Mouse (Mus musculus): ENCODE data around the gene Cmtm2a. TPM values are rescaled to one million over a fixed set of nuclear protein-coding genes. Genes with fewer than 3 reads are reported as not detected.

Gene Cmtm2a
- total and polyA plus RNA-seq, 3 experiments = not detected

DNA sequence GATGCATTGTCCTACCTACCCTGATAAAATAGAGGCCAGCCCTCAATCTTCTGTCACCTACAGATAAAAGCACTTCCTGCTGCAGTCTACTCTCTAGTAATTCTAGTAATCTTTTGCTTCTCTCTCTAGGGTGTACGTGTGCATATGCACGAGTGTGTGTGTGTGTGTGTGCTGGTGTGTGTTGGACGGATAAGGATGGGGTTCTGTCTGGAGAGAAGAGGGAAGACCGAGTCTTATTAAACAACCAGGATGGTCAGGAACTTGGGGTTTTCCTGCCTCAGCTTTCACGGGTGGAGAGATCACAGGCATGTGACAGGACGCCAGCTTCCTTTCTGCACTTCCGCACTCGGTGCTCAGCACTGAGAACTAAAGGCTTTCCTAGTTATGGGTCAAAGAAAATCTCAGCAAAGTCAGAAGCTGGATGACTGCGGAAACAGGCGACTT lies 53.5 kb downstream of the Cmtm2a start:
- Histone ChIP-seq H3K79me2 (replicated peaks; ENCODE audit: control insufficient read depth, extremely low read depth, insufficient read depth, poor library complexity, severe bottlenecking) (no peaks in the 10 kb centered on the region), H3K4me2 (ENCODE audit: insufficient read depth, low read depth, poor library complexity, severe bottlenecking) (no peak overlapping the region), H3K9me3 (replicated peaks; ENCODE audit: low read length) (no peaks in the 10 kb centered on the region), H3K27me3 (replicated peaks) (no peaks in the 10 kb centered on the region), H3K4me3 (replicated peaks in 1 of 3; ENCODE audit: low read depth in 2 of 3, low read length in 2 of 3, poor library complexity in 1 of 3) (no peak overlapping the region), H3K36me3 (replicated peaks in 1 of 2; ENCODE audit: control insufficient read depth in 1 of 2, insufficient read depth in 1 of 2, low read length in 1 of 2) (peaks cover 61 to 94% of the 10 kb centered on the region in 2 experiments), H3K27ac (ENCODE audit: insufficient read depth, low read depth) (no peak overlapping the region), H3K9ac (ENCODE audit: insufficient read depth, low read depth) (no peak overlapping the region), H3K4me1 (ENCODE audit: control insufficient read depth in 1 of 2, insufficient read depth in 2 of 2) (no peaks in the 10 kb centered on the region)
- dilution Hi-C loops (cut with MboI; ENCODE audit: extremely low pct_ligation_motif_present, extremely low pct_unique_long_range_greater_than_20kb, low sequenced_read_pairs) = no loop called here
- TF ChIP-seq MAFK (IDR thresholded peaks at IDR 0.05; ENCODE audit: insufficient replicate concordance, low read length) (no peak), CTCF (conservative IDR thresholded peaks at IDR 0.05 in 1 of 2, IDR thresholded peaks at IDR 0.05 in 1 of 2; ENCODE audit: low read depth in 2 of 2, low read length in 2 of 2) (no peak), RCOR1 (conservative IDR thresholded peaks at IDR 0.05; ENCODE audit: low read depth, low read length) (no peak), RAD21 (IDR thresholded peaks at IDR 0.05; ENCODE audit: low read depth, low read length) (no peak), SMC3 (IDR thresholded peaks at IDR 0.05; ENCODE audit: low read depth, low read length) (no peak), POLR2AphosphoS2 (IDR thresholded peaks at IDR 0.05; ENCODE audit: low read depth, low read length) (no peak), MYC (IDR thresholded peaks at IDR 0.05; ENCODE audit: low read depth, low read length) (no peak), CHD2 (IDR thresholded peaks at IDR 0.05; ENCODE audit: low read length) (no peak), USF1 (IDR thresholded peaks at IDR 0.05; ENCODE audit: low read depth, low read length) (no peak)
- in situ Hi-C loops (cut with MboI; ENCODE audit: low pct_ligation_motif_present, low pct_unique_long_range_greater_than_20kb, low sequenced_read_pairs) = no loop called here
- DNase-seq (ENCODE audit: extremely low read depth) = no peak

DNA sequence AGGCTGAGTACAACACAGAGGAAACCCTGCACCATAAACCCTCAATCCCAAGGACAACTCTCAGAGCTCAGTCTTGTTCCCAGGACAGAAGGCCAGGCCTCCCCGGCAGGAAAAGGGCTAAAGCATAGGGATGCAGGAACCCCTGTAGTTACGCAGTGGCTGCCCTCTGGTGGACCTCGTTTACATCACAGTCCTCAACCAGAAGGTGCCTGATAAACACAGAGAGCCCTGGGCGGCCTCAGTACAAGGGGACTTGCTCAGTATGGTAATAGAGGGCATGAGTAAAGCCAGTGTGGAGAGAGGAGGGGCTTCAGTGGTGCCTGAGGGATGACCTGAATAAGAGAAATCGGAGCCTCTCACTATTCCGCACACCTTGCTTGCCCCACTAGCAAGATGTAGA lies 58.4 kb downstream of the Cmtm2a start:
- dilution Hi-C loops (cut with MboI; ENCODE audit: extremely low pct_ligation_motif_present, extremely low pct_unique_long_range_greater_than_20kb, low sequenced_read_pairs) (no loop called here), in situ Hi-C loops (cut with MboI; ENCODE audit: low pct_ligation_motif_present, low pct_unique_long_range_greater_than_20kb, low sequenced_read_pairs) (no loop called here)

DNA sequence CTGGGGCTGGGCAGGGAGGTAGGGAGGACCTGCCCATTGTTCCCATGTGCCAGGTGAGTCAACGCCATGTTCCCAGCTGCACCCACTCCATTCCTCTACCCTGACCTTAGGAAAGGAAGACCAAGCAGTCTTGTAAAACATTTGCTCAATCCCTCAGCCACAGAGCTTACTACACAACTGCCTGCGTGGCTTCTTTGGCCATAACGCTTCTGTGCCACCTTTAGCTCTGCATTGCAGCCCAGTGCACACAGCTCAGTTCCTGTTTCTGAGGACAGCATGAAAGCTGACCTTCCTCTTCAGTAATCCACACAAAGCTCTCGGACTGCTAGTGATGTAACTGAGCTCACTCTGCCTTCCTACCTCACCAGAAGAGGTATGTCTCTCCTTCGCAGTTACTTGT lies 60.1 kb downstream of the Cmtm2a start:
- dilution Hi-C loops (cut with MboI; ENCODE audit: extremely low pct_ligation_motif_present, extremely low pct_unique_long_range_greater_than_20kb, low sequenced_read_pairs) = no loop called here

More for the DNA sequence above, 58.4 kb downstream of the Cmtm2a start:
- H3K9ac ChIP-seq (ENCODE audit: insufficient read depth, low read depth) = no peak overlapping the region
- H3K27me3 ChIP-seq (replicated peaks) = no peaks in the 10 kb centered on the region
- DNase-seq (ENCODE audit: extremely low read depth) = no peak
- no peak overlapping the region for H3K4me2 ChIP-seq (ENCODE audit: insufficient read depth, low read depth, poor library complexity, severe bottlenecking)
- H3K79me2 ChIP-seq (replicated peaks; ENCODE audit: control insufficient read depth, extremely low read depth, insufficient read depth, poor library complexity, severe bottlenecking) = no peaks in the 10 kb centered on the region
- no peak for TF ChIP-seq POLR2AphosphoS2 (IDR thresholded peaks at IDR 0.05; ENCODE audit: low read depth, low read length)
- TF ChIP-seq SMC3 (IDR thresholded peaks at IDR 0.05; ENCODE audit: low read depth, low read length) = 0 out of 2 replicates have a peak, but pooled peaks have one; percentile 12
- TF ChIP-seq MAZ (IDR thresholded peaks at IDR 0.05; ENCODE audit: low read depth, low read length) = no peak
- no peak for TF ChIP-seq USF1 (IDR thresholded peaks at IDR 0.05; ENCODE audit: low read depth, low read length)
- TF ChIP-seq JUN (IDR thresholded peaks at IDR 0.05; ENCODE audit: insufficient read depth, low read depth, low read length) = no peak
- peak in 1 of 2 experiments; percentile 27; a peak in 1 of 4 replicates for TF ChIP-seq CTCF (conservative IDR thresholded peaks at IDR 0.05 in 1 of 2, IDR thresholded peaks at IDR 0.05 in 1 of 2; ENCODE audit: low read depth in 2 of 2, low read length in 2 of 2)
- no peak overlapping the region for H3K4me3 ChIP-seq (replicated peaks in 1 of 3; ENCODE audit: low read depth in 2 of 3, low read length in 2 of 3, poor library complexity in 1 of 3)
- H3K36me3 ChIP-seq (replicated peaks in 1 of 2; ENCODE audit: control insufficient read depth in 1 of 2, insufficient read depth in 1 of 2, low read length in 1 of 2) = peaks cover 76 to 90% of the 10 kb centered on the region in 2 experiments
- H3K9me3 ChIP-seq (replicated peaks; ENCODE audit: low read length) = no peaks in the 10 kb centered on the region
- H3K27ac ChIP-seq (ENCODE audit: insufficient read depth, low read depth) = no peak overlapping the region
- peaks cover 3 to 11% of the 10 kb centered on the region in 2 experiments; a peak in 2 of 4 replicates for H3K4me1 ChIP-seq (ENCODE audit: control insufficient read depth in 1 of 2, insufficient read depth in 2 of 2)

More for the DNA sequence above, 60.1 kb downstream of the Cmtm2a start:
- in situ Hi-C loops (cut with MboI; ENCODE audit: low pct_ligation_motif_present, low pct_unique_long_range_greater_than_20kb, low sequenced_read_pairs) = no loop called here
- Histone ChIP-seq H3K9me3 (replicated peaks; ENCODE audit: low read length) (no peaks in the 10 kb centered on the region), H3K4me1 (ENCODE audit: control insufficient read depth in 1 of 2, insufficient read depth in 2 of 2) (peaks cover 3 to 11% of the 10 kb centered on the region in 2 experiments; a peak in 2 of 4 replicates), H3K27me3 (replicated peaks) (no peaks in the 10 kb centered on the region), H3K27ac (ENCODE audit: insufficient read depth, low read depth) (no peak overlapping the region), H3K36me3 (replicated peaks in 1 of 2; ENCODE audit: control insufficient read depth in 1 of 2, insufficient read depth in 1 of 2, low read length in 1 of 2) (peaks cover 73 to 89% of the 10 kb centered on the region in 2 experiments), H3K4me2 (ENCODE audit: insufficient read depth, low read depth, poor library complexity, severe bottlenecking) (no peak overlapping the region), H3K79me2 (replicated peaks; ENCODE audit: control insufficient read depth, extremely low read depth, insufficient read depth, poor library complexity, severe bottlenecking) (no peaks in the 10 kb centered on the region), H3K4me3 (replicated peaks in 1 of 3; ENCODE audit: low read depth in 2 of 3, low read length in 2 of 3, poor library complexity in 1 of 3) (no peak overlapping the region), H3K9ac (ENCODE audit: insufficient read depth, low read depth) (no peak overlapping the region)
- DNase-seq (ENCODE audit: extremely low read depth) = no peak
- no peak for TF ChIP-seq USF1 (IDR thresholded peaks at IDR 0.05; ENCODE audit: low read depth, low read length)
- TF ChIP-seq UBTF (IDR thresholded peaks at IDR 0.05; ENCODE audit: low read depth, low read length) = no peak
- no peak for TF ChIP-seq ZC3H11A (IDR thresholded peaks at IDR 0.05; ENCODE audit: low read depth, low read length)
- TF ChIP-seq NELFE (IDR thresholded peaks at IDR 0.05; ENCODE audit: low read depth, low read length) = no peak
- no peak for TF ChIP-seq MXI1 (IDR thresholded peaks at IDR 0.05; ENCODE audit: low read depth, low read length)
- no peak for TF ChIP-seq BHLHE40 (IDR thresholded peaks at IDR 0.05; ENCODE audit: low read depth, low read length)
- TF ChIP-seq RAD21 (IDR thresholded peaks at IDR 0.05; ENCODE audit: low read depth, low read length) = no peak

Data from CH12.LX (cell line).